In the genomic region with DNA sequence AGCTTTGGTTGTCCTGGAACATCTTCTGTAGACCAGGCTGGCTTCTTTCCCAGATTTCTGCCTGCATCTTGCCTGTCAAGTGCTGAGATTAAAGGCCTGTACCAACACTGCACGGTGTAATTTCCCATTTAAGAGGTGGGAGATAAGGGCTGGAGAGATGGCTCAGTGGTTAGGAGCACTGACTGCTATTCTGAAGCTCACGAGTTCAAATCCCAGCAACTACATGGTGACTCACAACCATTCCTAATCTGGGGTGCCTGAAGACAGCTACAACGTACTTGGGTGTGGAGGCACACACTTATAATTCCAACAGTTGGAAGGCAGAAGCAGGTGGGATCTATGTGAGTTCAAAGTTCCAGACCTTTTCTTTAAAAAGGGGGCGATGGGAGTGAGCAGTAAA, we compare ENCODE assay signal across 8 mouse cellular contexts. TPM values are rescaled to one million over a fixed set of nuclear protein-coding genes. Genes with fewer than 3 reads are reported as not detected.
DNase-seq lines count a peak whose midpoint lies in the region; ATAC-seq lines count a peak whose summit lies in the region.

No protein-coding gene starts in this region.

- H3K9ac ChIP-seq in limb, embryonic 12.5 days (replicated peaks) = no peak overlapping the region

- ATAC-seq in limb, embryonic 12.5 days (ENCODE audit: insufficient number of reproducible peaks, insufficient read depth, low FRiP score, low TSS enrichment, low read depth) = peak; percentile 23; the same call in 1 of the 2 replicates

- 0 out of 2 replicates have a peak overlapping the region, but pooled peaks have one; percentile 67 for H3K4me2 ChIP-seq in limb, embryonic 12.5 days

- H3K9me3 ChIP-seq in heart, embryonic 10.5 days = no peaks in the 10 kb centered on the region
- H3K9me3 ChIP-seq in forebrain, embryonic 10.5 days = no peaks in the 10 kb centered on the region
- H3K9me3 ChIP-seq in limb, embryonic 12.5 days = no peaks in the 10 kb centered on the region

- H3K36me3 ChIP-seq in heart, embryonic 10.5 days = no peaks in the 10 kb centered on the region
- H3K36me3 ChIP-seq in forebrain, embryonic 10.5 days (replicated peaks) = peaks cover 8% of the 10 kb centered on the region
- H3K36me3 ChIP-seq in limb, embryonic 12.5 days = no peaks in the 10 kb centered on the region

- peak overlapping the region; percentile 100 for H3K4me3 ChIP-seq in heart, embryonic 10.5 days
- H3K4me3 ChIP-seq in forebrain, embryonic 10.5 days = peak overlapping the region; percentile 76
- H3K4me3 ChIP-seq in limb, embryonic 12.5 days (replicated peaks) = peak overlapping the region; percentile 97; the same call in 1 of the 2 replicates

- no peaks in the 10 kb centered on the region for H3K4me1 ChIP-seq in heart, embryonic 10.5 days
- peaks cover 7% of the 10 kb centered on the region; the same call in 1 of the 2 replicates for H3K4me1 ChIP-seq in forebrain, embryonic 10.5 days
- no peaks in the 10 kb centered on the region for H3K4me1 ChIP-seq in limb, embryonic 12.5 days (replicated peaks)

- 30% methylated on average over 4 of the region's 4 CpGs for WGBS in heart, embryonic 10.5 days
- 50% methylated on average over 4 of the region's 4 CpGs for WGBS in forebrain, embryonic 10.5 days
- 38% methylated on average over 4 of the region's 4 CpGs for WGBS in limb, embryonic 12.5 days

- no peak for DNase-seq in heart, embryonic 10.5 days (ENCODE audit: low spot score)
- no peak for DNase-seq in heart, adult 8-10 months (ENCODE audit: low spot score)
- DNase-seq in ES-CJ7 (ENCODE audit: low read depth, low spot score) = peak; percentile 47
- no peak for DNase-seq in forebrain, embryonic 10.5 days (ENCODE audit: extremely low spot score, low spot score)
- peak; percentile 24 for DNase-seq in testis, postnatal 14 days (ENCODE audit: low spot score)
- no peak for DNase-seq in frontal cortex, adult 2 months (ENCODE audit: extremely low spot score in 1 of 2, low spot score in 1 of 2)
- no peak for DNase-seq in ovary, adult 18-20 months (ENCODE audit: low spot score)

- H3K27me3 ChIP-seq in heart, embryonic 10.5 days (ENCODE audit: insufficient read depth, poor library complexity, severe bottlenecking) = no peaks in the 10 kb centered on the region
- H3K27me3 ChIP-seq in forebrain, embryonic 10.5 days (ENCODE audit: poor library complexity, severe bottlenecking) = no peaks in the 10 kb centered on the region
- no peaks in the 10 kb centered on the region for H3K27me3 ChIP-seq in limb, embryonic 12.5 days

- no peak overlapping the region for H3K27ac ChIP-seq in heart, embryonic 10.5 days
- peak overlapping the region; percentile 100 for H3K27ac ChIP-seq in forebrain, embryonic 10.5 days
- H3K27ac ChIP-seq in limb, embryonic 12.5 days = no peak overlapping the region

RNA-seq across cellular contexts. Expression of gene Zfp638, which starts 46.8 kb away (rescaled TPM):
- 44.7 and 51.8 TPM in 2 replicates for polyA plus RNA-seq in heart, embryonic 10.5 days (2016; fragmentation: Nextera tagmentation; extraction: Ambion mirVana)
- total RNA-seq in heart, adult 8-10 months (2022) = 10 to 100 TPM; 36.1 to 66.2 (median 52.6) TPM
- polyA plus RNA-seq in forebrain, embryonic 10.5 days (2016; fragmentation: Nextera tagmentation; extraction: Ambion mirVana) = 69.9 and 74.9 TPM in 2 replicates
- 81.7 and 82.8 TPM in 2 replicates for polyA plus RNA-seq in limb, embryonic 12.5 days (2016; fragmentation: Nextera tagmentation; extraction: Ambion mirVana)
- 62.4 and 65.0 TPM in 2 replicates for polyA plus RNA-seq in frontal cortex, adult 2 months (2012; rRNA removed)

Comparison
In these comparisons a context has a peak if more than half of its experiments do, and no peak if none do; other contexts are left out.
1. DNase-seq: peak in ES-CJ7 (single experiment) and testis, postnatal 14 days (single experiment); none in heart, embryonic 10.5 days (single experiment), heart, adult 8-10 months (single experiment), forebrain, embryonic 10.5 days (single experiment), frontal cortex, adult 2 months (0 of 2) and ovary, adult 18-20 months (single experiment).
2. Peak in every context shown above with its lines, with median percentiles within 50 percentile points of each other: H3K4me3 ChIP-seq.